Mouse (Mus musculus): ENCODE data around the gene Pkp1.
A peak's percentile ranks its signal among the peaks of the same experiment; 100 is the strongest.

Pkp1 gene

DNA sequence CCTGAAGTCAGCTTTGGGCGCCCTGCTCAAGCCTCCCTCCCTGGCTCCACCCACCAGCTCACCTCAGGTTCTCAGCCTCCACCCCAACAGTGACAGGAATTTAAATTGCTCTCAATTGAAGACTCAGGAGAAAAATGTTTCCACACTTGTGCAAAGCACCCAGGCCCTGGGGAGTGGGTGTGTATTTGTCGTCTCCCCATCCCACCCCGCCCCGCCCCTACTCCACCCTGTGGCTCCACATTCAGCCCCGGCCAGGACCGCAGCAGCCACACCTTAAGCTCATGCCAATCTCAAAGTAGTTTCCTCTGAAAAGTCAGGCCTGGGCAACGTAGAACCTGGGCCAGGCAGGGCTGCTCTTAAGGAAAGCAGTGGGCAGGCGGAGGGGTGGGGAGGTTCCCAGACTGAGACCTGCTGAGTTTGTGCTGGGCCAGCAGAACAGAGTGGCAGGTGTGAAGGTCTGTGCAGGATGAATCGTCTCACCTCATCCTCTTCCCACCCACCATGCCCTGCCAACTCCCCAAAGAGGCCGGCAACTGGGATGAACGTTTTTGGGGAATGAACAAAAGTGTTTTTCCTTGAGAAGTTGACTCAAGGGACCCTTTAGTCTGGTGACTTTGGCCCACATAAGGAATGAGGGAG lies 61.8 kb downstream of the Pkp1 start:
- H3K9me3 ChIP-seq (ENCODE audit: low read length), result no peaks in the 10 kb centered on the region
- peaks cover 26% of the 10 kb centered on the region for H3K4me1 ChIP-seq (replicated peaks; ENCODE audit: low read depth, low read length)
- peaks cover 43% of the 10 kb centered on the region for H3K27me3 ChIP-seq (ENCODE audit: insufficient read depth, low read length)
- peak overlapping the region; percentile 5; the same call in 1 of the 2 replicates for H3K4me3 ChIP-seq (replicated peaks; ENCODE audit: low read length)
- H3K36me3 ChIP-seq (ENCODE audit: insufficient read depth, low read length), result no peaks in the 10 kb centered on the region
- no peak for TF ChIP-seq NANOG (IDR thresholded peaks at IDR 0.05; ENCODE audit: borderline replicate concordance, low read length)
- TF ChIP-seq CTCF (conservative IDR thresholded peaks at IDR 0.05; ENCODE audit: low read length), result no peak
- TF ChIP-seq POU5F1 (IDR thresholded peaks at IDR 0.05; ENCODE audit: borderline replicate concordance, low read length), result no peak

DNA sequence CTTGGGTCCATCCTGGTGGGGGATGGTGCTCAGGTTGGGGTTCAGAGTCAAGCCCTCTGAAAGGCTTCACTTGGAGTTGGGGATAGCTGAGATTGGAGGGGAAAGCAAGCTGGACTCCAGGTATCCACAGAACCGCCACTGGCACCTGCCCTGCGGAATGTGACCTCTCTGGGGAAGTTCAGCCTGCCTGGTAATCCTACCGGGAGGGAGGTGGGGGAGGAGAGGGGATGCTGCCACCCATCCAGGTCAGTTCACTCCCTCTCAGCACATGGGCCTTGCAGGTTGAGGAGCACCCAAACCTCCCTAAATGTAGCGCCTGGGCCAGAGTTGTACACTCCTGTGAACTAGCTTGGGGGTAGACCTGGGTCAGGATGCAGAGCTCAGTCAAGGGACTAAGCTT lies 62.9 kb downstream of the Pkp1 start:
- Histone ChIP-seq H3K9me3 (ENCODE audit: low read length) (no peaks in the 10 kb centered on the region), H3K4me1 (replicated peaks; ENCODE audit: low read depth, low read length) (peaks cover 35% of the 10 kb centered on the region), H3K27me3 (ENCODE audit: insufficient read depth, low read length) (peaks cover 43% of the 10 kb centered on the region), H3K4me3 (replicated peaks; ENCODE audit: low read length) (no peak overlapping the region), H3K36me3 (ENCODE audit: insufficient read depth, low read length) (no peaks in the 10 kb centered on the region)
- TF ChIP-seq POU5F1 (IDR thresholded peaks at IDR 0.05; ENCODE audit: borderline replicate concordance, low read length), result no peak
- no peak for TF ChIP-seq NANOG (IDR thresholded peaks at IDR 0.05; ENCODE audit: borderline replicate concordance, low read length)
- no peak for TF ChIP-seq CTCF (conservative IDR thresholded peaks at IDR 0.05; ENCODE audit: low read length)

DNA sequence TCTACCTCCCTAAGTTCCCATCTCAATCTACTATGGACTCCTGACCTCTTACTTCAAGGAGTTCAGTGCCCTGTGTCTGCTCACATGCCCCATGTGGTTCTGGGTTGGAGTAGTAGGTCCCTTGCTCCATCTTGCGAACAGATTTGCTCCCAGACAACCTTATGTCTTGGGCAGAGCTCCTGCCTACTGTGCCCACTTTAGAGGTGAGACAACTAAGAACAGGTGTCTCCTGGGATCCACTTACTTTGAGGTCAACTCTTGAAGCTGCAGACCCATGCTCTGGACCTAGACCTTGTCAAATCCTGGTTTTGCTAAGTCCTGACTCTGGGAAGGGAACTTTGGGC lies 63.7 kb downstream of the Pkp1 start:
- Histone ChIP-seq H3K4me1 (replicated peaks; ENCODE audit: low read depth, low read length) (peaks cover 35% of the 10 kb centered on the region), H3K36me3 (ENCODE audit: insufficient read depth, low read length) (no peaks in the 10 kb centered on the region), H3K27me3 (ENCODE audit: insufficient read depth, low read length) (peaks cover 44% of the 10 kb centered on the region), H3K9me3 (ENCODE audit: low read length) (no peaks in the 10 kb centered on the region), H3K4me3 (replicated peaks; ENCODE audit: low read length) (no peak overlapping the region)
- TF ChIP-seq CTCF (conservative IDR thresholded peaks at IDR 0.05; ENCODE audit: low read length) (no peak), POU5F1 (IDR thresholded peaks at IDR 0.05; ENCODE audit: borderline replicate concordance, low read length) (no peak), NANOG (IDR thresholded peaks at IDR 0.05; ENCODE audit: borderline replicate concordance, low read length) (no peak)

DNA sequence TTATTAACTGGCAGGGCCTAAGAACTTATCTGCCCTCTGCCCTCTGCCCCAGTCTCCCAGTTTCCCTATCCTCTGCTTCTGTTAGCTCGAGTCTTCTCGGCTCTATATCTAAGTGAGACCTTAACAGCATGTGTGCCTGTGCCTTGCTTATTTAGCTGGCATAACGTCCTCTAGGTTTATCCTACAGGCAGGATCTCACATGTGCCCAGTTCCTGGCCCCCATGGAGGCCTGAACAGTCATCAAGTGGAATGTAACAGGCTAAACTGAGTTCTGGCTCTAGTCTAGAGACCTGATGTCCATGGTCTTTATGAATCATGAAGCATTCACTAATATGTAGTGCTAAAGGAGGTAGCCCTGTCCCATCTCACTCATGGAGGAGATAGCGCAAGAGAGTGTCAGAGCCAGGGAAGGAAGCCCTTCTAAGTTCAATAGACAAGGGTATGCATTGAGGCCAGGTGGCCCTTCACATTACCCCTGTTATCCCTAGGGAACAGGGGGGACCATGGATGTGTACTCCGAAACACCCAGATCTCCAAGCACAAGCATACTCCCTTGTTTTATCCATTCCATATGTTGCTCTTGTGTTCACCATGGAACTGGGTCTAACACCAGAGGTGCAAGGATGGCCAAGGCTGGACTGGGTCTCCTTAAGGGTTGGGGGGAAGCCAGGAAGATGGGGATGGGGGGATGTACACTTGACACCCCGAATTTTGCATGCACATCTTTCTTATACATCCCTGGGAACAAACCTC lies 64.2 kb downstream of the Pkp1 start:
- Histone ChIP-seq H3K9me3 (ENCODE audit: low read length) (no peaks in the 10 kb centered on the region), H3K27me3 (ENCODE audit: insufficient read depth, low read length) (peaks cover 44% of the 10 kb centered on the region), H3K36me3 (ENCODE audit: insufficient read depth, low read length) (no peaks in the 10 kb centered on the region), H3K4me1 (replicated peaks; ENCODE audit: low read depth, low read length) (peaks cover 35% of the 10 kb centered on the region), H3K4me3 (replicated peaks; ENCODE audit: low read length) (no peak overlapping the region)
- TF ChIP-seq NANOG (IDR thresholded peaks at IDR 0.05; ENCODE audit: borderline replicate concordance, low read length) (no peak), POU5F1 (IDR thresholded peaks at IDR 0.05; ENCODE audit: borderline replicate concordance, low read length) (no peak), CTCF (conservative IDR thresholded peaks at IDR 0.05; ENCODE audit: low read length) (no peak)

DNA sequence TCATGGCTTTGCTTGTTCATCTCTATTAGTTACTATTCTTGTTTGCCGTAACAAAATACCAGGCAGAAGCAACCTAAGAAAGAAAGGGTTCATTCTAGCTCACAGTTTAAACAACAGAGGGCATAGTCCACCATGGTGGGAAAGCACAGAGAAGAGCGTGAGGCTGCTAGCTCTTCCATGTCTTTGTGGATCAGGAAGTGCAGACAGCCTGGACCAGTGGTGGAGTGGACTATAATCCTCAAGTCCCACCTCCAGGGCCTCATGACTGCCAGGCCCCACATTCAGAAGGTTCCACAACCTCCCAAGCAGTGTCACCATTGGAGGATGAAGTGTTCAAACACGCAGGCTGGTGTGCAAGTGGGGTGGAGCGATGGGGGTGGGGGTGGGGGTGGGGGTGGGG lies 65.8 kb downstream of the Pkp1 start:
- Histone ChIP-seq H3K4me3 (replicated peaks; ENCODE audit: low read length) (no peak overlapping the region), H3K36me3 (ENCODE audit: insufficient read depth, low read length) (no peaks in the 10 kb centered on the region), H3K4me1 (replicated peaks; ENCODE audit: low read depth, low read length) (peaks cover 35% of the 10 kb centered on the region), H3K9me3 (ENCODE audit: low read length) (no peaks in the 10 kb centered on the region), H3K27me3 (ENCODE audit: insufficient read depth, low read length) (peaks cover 43% of the 10 kb centered on the region)
- TF ChIP-seq POU5F1 (IDR thresholded peaks at IDR 0.05; ENCODE audit: borderline replicate concordance, low read length) (no peak), NANOG (IDR thresholded peaks at IDR 0.05; ENCODE audit: borderline replicate concordance, low read length) (no peak), CTCF (conservative IDR thresholded peaks at IDR 0.05; ENCODE audit: low read length) (no peak)

DNA sequence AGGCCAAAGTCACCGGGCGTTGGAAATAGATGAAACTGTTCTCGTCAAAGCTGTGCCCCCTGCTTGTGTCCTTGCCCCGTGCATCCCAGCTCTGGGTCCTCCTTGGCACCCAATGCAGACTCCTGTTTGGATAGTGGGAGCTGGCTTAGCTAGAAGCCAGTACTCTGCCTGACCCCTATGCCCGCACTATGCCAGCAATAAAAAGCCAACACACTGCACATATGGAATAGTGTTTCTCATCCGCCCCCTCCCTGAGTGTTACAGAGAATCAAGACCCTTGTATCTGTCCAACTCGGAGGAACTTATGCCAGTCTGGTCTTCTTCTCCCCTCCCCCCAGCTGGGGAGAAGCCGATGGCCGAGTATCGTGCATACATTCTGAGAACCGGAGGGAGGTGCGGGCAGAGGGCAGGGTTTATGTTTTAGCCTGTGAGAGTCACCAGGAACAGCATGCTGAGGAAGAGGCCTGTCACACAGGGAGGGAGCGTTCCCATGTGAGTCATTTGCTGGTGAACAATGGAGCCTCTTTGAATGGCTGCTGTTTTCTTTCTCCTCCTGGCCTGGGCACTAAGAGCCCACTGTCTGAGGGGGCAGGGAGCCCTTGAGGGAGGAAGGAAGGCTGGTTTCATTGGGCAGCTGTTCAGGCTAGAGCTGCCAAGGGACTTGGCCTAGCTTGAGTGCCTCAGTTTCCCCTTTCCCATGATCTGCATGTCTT lies 66.8 kb downstream of the Pkp1 start:
- TF ChIP-seq POU5F1 (IDR thresholded peaks at IDR 0.05; ENCODE audit: borderline replicate concordance, low read length), result no peak
- no peak for TF ChIP-seq NANOG (IDR thresholded peaks at IDR 0.05; ENCODE audit: borderline replicate concordance, low read length)
- no peak for TF ChIP-seq CTCF (conservative IDR thresholded peaks at IDR 0.05; ENCODE audit: low read length)
- peaks cover 38% of the 10 kb centered on the region for H3K4me1 ChIP-seq (replicated peaks; ENCODE audit: low read depth, low read length)
- H3K9me3 ChIP-seq (ENCODE audit: low read length), result no peaks in the 10 kb centered on the region
- H3K27me3 ChIP-seq (ENCODE audit: insufficient read depth, low read length), result peaks cover 46% of the 10 kb centered on the region
- no peaks in the 10 kb centered on the region for H3K36me3 ChIP-seq (ENCODE audit: insufficient read depth, low read length)
- H3K4me3 ChIP-seq (replicated peaks; ENCODE audit: low read length), result no peak overlapping the region

DNA sequence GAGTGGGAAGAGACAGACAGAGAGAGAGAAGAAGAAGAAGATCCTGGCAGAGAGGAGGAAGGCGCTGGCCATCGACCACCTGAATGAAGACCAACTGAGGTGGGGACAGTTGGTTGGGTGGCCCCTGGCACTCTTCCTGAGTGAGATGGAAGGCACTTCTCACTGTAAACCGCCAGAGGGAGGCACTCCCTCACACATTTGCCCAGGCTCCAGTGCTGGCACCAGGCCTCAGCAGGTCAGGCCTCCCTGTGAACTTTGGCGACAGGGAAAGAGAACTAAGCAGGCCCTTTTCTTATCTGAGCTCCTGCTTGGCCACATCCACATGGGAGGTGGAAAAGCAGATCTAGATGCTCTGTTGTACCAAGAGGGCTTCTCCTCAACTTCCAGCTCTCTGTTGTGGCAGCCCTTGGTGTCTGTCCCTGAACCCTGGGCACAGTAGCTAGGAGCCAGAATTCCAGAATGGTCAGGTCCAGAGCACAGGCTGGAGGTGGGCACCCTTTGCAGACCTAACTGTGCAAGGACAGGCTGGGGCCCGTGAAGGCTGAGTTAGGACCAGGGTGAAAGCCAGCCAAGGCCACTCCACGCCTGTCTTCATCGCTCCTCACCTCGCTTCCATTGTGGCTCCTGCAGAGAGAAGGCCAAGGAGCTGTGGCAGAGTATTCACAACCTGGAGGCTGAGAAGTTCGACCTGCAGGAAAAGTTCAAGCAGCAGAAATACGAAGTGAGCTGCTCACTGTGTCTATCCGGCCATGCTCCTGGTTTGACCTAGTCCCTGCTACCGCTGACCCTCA lies 68.1 kb downstream of the Pkp1 start:
- H3K4me1 ChIP-seq (replicated peaks; ENCODE audit: low read depth, low read length), result peaks cover 27% of the 10 kb centered on the region
- H3K9me3 ChIP-seq (ENCODE audit: low read length), result no peaks in the 10 kb centered on the region
- no peaks in the 10 kb centered on the region for H3K36me3 ChIP-seq (ENCODE audit: insufficient read depth, low read length)
- 0 out of 2 replicates have a peak, but pooled peaks have one; percentile 8 for TF ChIP-seq CTCF (conservative IDR thresholded peaks at IDR 0.05; ENCODE audit: low read length)
- no peak for TF ChIP-seq POU5F1 (IDR thresholded peaks at IDR 0.05; ENCODE audit: borderline replicate concordance, low read length)
- H3K27me3 ChIP-seq (ENCODE audit: insufficient read depth, low read length), result peaks cover 42% of the 10 kb centered on the region
- H3K4me3 ChIP-seq (replicated peaks; ENCODE audit: low read length), result no peak overlapping the region
